Mouse (Mus musculus): ENCODE measurements around the gene Plcg2. TPM values are rescaled to one million over a fixed set of nuclear protein-coding genes. Genes with fewer than 3 reads are reported as not detected.

Gene Plcg2
- polyA plus RNA-seq, 1 experiment from 2014 or later: 7.2 TPM

DNA sequence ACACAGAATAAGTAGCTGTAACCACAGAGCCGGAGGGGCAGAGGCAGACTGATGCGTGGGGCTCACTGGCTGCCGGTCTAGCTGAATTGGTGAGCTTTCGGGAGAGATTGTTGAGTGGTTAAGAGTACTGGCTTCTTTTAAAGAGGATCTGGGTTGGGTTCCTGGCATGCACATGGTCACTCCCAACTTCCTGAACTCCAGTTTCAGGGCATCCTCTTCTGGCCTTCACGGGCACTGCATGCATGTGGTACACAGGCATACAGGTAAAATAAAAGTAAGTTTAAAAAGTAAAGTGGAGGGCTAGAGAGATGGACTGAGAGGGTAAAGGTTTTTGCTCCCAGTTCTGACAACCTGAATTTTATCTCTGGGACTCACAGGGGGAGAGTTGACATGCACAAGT lies 52.4 kb downstream of the Plcg2 start:
- Histone ChIP-seq H3K27me3 (replicated peaks) (no peaks in the 10 kb centered on the region), H3K27ac (replicated peaks) (no peak overlapping the region), H3K9me3 (no peaks in the 10 kb centered on the region), H3K4me3 (no peak overlapping the region), H3K36me3 (no peaks in the 10 kb centered on the region), H3K4me1 (peaks cover 4% of the 10 kb centered on the region; the same call in 1 of the 2 replicates), H3K9ac (no peak overlapping the region), H3K4me2 (no peak overlapping the region)
- no peak for ATAC-seq (ENCODE audit: extremely low read depth, insufficient number of reproducible peaks, low FRiP score, low TSS enrichment)
- 76% methylated on average over 5 of the region's 5 CpGs for WGBS

DNA sequence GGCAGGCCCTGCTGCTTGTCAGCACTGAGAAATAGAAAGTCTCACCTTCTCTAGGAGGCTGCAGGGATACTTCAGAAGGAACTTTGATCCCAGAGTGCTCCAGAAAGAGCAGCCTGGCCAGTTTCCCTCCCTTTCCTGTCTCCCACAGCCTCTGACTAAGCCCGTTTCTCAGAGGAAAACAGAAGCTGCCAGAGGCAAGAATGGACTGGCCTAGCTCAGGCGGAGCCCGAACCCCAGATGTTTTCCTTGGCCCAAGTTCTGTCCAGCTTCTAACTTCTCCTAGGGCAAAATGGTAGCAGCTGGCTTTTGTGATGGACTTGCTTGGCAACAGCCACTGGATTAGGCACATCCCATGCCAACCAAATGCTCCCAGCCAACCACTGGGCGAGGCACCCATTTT lies 62.9 kb downstream of the Plcg2 start:
- no peak overlapping the region for H3K4me3 ChIP-seq
- H3K4me1 ChIP-seq: peaks cover 11% of the 10 kb centered on the region
- no peaks in the 10 kb centered on the region for H3K36me3 ChIP-seq
- H3K4me2 ChIP-seq: no peak overlapping the region
- H3K27ac ChIP-seq (replicated peaks): no peak overlapping the region
- WGBS: 65% methylated on average over 4 of the region's 4 CpGs
- no peak for ATAC-seq (ENCODE audit: extremely low read depth, insufficient number of reproducible peaks, low FRiP score, low TSS enrichment)
- no peak overlapping the region for H3K9ac ChIP-seq
- H3K27me3 ChIP-seq (replicated peaks): peaks cover 27% of the 10 kb centered on the region
- H3K9me3 ChIP-seq: no peaks in the 10 kb centered on the region

DNA sequence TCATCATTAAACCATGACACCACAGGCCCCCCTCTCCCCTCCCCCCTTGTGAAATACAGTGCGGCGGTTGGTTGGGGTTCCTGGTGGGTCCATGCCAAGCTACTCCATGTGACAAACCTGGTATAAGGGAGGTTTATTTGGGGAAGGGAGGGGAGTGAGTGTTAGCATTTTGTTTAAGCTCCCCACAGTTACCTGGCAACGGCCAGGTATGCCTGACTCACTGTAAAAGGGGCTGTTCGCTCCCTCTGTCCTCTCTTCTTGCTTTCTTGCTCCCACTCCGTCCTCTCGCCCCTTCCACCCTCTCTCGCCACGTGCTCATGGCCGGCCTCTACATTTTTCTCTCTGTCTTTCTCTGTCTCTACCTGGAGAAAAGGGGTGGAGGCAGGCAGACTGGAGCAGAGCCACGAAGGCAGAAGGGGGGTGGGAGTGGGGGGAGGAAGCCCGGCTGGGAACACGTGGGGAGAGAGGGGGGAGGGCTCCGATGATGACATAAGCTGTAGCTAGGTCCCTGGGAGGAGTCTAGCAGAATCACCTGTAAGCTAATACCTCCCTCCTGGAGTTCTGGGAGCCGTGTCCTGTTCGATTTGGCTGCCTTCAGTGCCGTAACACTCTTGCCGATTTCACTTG lies 63.8 kb downstream of the Plcg2 start:
- 19% methylated on average over 17 of the region's 17 CpGs for WGBS
- Histone ChIP-seq H3K4me3 (peak overlapping the region; percentile 24), H3K27ac (replicated peaks) (no peak overlapping the region), H3K27me3 (replicated peaks) (peaks cover 27% of the 10 kb centered on the region), H3K9ac (peak overlapping the region; percentile 54; the same call in 1 of the 2 replicates), H3K4me2 (peak overlapping the region; percentile 61), H3K4me1 (peaks cover 11% of the 10 kb centered on the region), H3K9me3 (no peaks in the 10 kb centered on the region), H3K36me3 (no peaks in the 10 kb centered on the region)
- no peak for ATAC-seq (ENCODE audit: extremely low read depth, insufficient number of reproducible peaks, low FRiP score, low TSS enrichment)

- no peaks in the 10 kb centered on the region for H3K9me3 ChIP-seq
- WGBS: 28% methylated on average over 16 of the region's 16 CpGs
- peaks cover 27% of the 10 kb centered on the region for H3K27me3 ChIP-seq (replicated peaks)
- no peak for ATAC-seq (ENCODE audit: extremely low read depth, insufficient number of reproducible peaks, low FRiP score, low TSS enrichment)
- H3K4me3 ChIP-seq: peak overlapping the region; percentile 24
- H3K9ac ChIP-seq: no peak overlapping the region
- H3K27ac ChIP-seq (replicated peaks): no peak overlapping the region
- H3K36me3 ChIP-seq: no peaks in the 10 kb centered on the region
- H3K4me2 ChIP-seq: peak overlapping the region; percentile 61
- H3K4me1 ChIP-seq: peaks cover 11% of the 10 kb centered on the region
Measured at GRCm38 (mm10) chr8:117562445-117563014, 64.4 kb downstream of the Plcg2 start.

- H3K36me3 ChIP-seq: no peaks in the 10 kb centered on the region
- H3K9me3 ChIP-seq: no peaks in the 10 kb centered on the region
- 17% methylated on average over 5 of the region's 5 CpGs for WGBS
- no peak overlapping the region for H3K4me2 ChIP-seq
- H3K4me1 ChIP-seq: no peaks in the 10 kb centered on the region
- no peaks in the 10 kb centered on the region; the same call in 1 of the 2 replicates for H3K27me3 ChIP-seq (replicated peaks)
- ATAC-seq (ENCODE audit: extremely low read depth, insufficient number of reproducible peaks, low FRiP score, low TSS enrichment): no peak
- no peak overlapping the region for H3K9ac ChIP-seq
- H3K27ac ChIP-seq (replicated peaks): no peak overlapping the region
- H3K4me3 ChIP-seq: no peak overlapping the region
Measured at GRCm38 (mm10) chr8:117569409-117569808, 71.3 kb downstream of the Plcg2 start.

DNA sequence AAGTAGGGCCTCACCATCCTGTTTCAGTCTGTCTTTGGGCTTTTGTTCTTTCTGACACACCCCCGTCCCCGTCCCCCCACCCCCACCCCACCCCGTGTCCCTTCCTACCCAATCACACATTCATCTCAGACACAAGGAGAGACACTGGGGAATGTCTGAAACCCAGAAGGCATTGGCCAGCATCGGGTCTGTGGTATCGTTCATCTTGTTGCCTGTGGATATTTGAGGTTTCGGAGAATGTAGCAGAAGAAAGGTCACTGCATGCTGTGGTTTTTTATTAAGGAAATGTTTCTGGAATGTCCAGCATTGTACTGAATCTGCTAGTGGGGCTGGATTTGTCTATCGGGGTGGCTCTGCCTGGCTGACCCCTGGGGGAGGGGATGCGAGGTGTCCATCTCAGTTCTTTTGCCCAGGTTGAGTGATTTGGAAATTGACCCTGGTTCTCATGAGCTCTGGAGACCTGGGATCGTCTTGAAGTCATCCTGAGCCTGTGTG lies 78.2 kb downstream of the Plcg2 start:
- ATAC-seq (ENCODE audit: extremely low read depth, insufficient number of reproducible peaks, low FRiP score, low TSS enrichment): no peak
- Histone ChIP-seq H3K4me1 (no peaks in the 10 kb centered on the region), H3K27ac (replicated peaks) (no peak overlapping the region), H3K4me3 (no peak overlapping the region), H3K9ac (no peak overlapping the region), H3K36me3 (no peaks in the 10 kb centered on the region; the same call in 1 of the 2 replicates), H3K27me3 (replicated peaks) (no peaks in the 10 kb centered on the region), H3K9me3 (no peaks in the 10 kb centered on the region), H3K4me2 (no peak overlapping the region)
- 71% methylated on average over 9 of the region's 9 CpGs for WGBS

- Histone ChIP-seq H3K4me1 (no peaks in the 10 kb centered on the region), H3K27me3 (replicated peaks) (no peaks in the 10 kb centered on the region), H3K9ac (no peak overlapping the region), H3K4me3 (no peak overlapping the region), H3K9me3 (no peaks in the 10 kb centered on the region), H3K27ac (replicated peaks) (no peak overlapping the region), H3K4me2 (no peak overlapping the region), H3K36me3 (peaks cover 2% of the 10 kb centered on the region)
- no peak for ATAC-seq (ENCODE audit: extremely low read depth, insufficient number of reproducible peaks, low FRiP score, low TSS enrichment)
- 65% methylated on average over 6 of the region's 6 CpGs for WGBS
Measured at GRCm38 (mm10) chr8:117577059-117577458, 79.0 kb downstream of the Plcg2 start.

GRCm38 (mm10) chr8:117577883-117578282 lies 79.8 kb downstream of the Plcg2 start:
- Histone ChIP-seq H3K9ac (no peak overlapping the region), H3K4me2 (no peak overlapping the region), H3K4me1 (no peaks in the 10 kb centered on the region), H3K4me3 (no peak overlapping the region), H3K36me3 (peaks cover 10% of the 10 kb centered on the region), H3K27me3 (replicated peaks) (no peaks in the 10 kb centered on the region), H3K9me3 (peaks cover 6% of the 10 kb centered on the region), H3K27ac (replicated peaks) (no peak overlapping the region)
- 55% methylated on average over 10 of the region's 10 CpGs for WGBS
- no peak for ATAC-seq (ENCODE audit: extremely low read depth, insufficient number of reproducible peaks, low FRiP score, low TSS enrichment)

DNA sequence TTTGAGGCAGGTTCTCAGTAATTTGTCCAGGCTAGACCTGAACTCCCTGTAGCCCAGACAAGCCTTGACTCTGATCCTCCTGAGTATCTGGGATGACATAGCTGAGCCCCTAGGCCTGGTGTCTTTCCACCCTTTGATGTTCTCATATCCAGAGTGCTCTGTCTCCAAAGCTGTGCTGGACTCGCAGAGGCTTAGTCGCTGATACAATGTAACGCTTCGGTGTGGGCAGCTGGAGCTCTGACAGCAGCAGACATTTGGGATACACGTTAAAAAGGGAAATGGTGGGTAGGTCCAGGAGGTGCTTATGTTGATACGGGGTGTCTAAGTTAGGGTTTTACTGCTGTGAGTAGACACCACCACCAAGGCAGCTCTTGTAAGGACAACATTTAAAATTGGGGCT lies 80.8 kb downstream of the Plcg2 start:
- H3K4me3 ChIP-seq: no peak overlapping the region
- 83% methylated on average over 6 of the region's 6 CpGs for WGBS

DNA sequence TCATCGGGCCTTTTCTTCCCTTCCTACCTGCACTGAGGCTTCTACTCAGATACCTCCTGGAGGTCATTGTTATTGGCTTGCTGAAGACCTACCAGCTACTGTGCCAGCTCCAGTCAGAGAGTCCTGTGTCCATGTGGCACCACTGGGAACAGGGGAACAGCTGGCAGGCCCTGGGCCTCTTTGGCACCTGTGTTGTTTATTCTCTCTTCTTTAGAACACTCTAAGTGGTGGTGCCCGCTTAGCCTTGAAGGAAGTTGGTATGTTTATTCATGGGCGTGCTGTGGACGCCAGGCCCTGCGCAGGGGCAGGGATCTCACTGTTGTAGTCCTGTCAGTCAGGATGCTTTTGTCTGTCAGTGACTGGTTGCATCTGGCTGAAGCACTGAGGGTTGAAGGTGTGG lies 95.8 kb downstream of the Plcg2 start:
- no peak for ATAC-seq (ENCODE audit: extremely low read depth, insufficient number of reproducible peaks, low FRiP score, low TSS enrichment)
- Histone ChIP-seq H3K9ac (no peak overlapping the region), H3K27ac (replicated peaks) (no peak overlapping the region)

More for the DNA sequence above, 80.8 kb downstream of the Plcg2 start:
- Histone ChIP-seq H3K36me3 (peaks cover 11% of the 10 kb centered on the region), H3K27me3 (replicated peaks) (no peaks in the 10 kb centered on the region), H3K4me1 (no peaks in the 10 kb centered on the region), H3K9me3 (peaks cover 6% of the 10 kb centered on the region), H3K27ac (replicated peaks) (no peak overlapping the region), H3K4me2 (no peak overlapping the region), H3K9ac (no peak overlapping the region)
- ATAC-seq (ENCODE audit: extremely low read depth, insufficient number of reproducible peaks, low FRiP score, low TSS enrichment): no peak

GRCm38 (mm10) chr8:117595001-117595400 lies 96.9 kb downstream of the Plcg2 start:
- WGBS: 74% methylated on average over 2 of the region's 2 CpGs
- Histone ChIP-seq H3K27me3 (replicated peaks) (no peaks in the 10 kb centered on the region), H3K36me3 (peaks cover 18% of the 10 kb centered on the region), H3K9me3 (no peaks in the 10 kb centered on the region), H3K4me1 (0 out of 2 replicates have a peak, but pooled peaks cover 8% of the 10 kb centered on the region), H3K4me3 (no peak overlapping the region), H3K27ac (replicated peaks) (no peak overlapping the region), H3K4me2 (no peak overlapping the region), H3K9ac (no peak overlapping the region)
- no peak for ATAC-seq (ENCODE audit: extremely low read depth, insufficient number of reproducible peaks, low FRiP score, low TSS enrichment)

More for the DNA sequence above, 95.8 kb downstream of the Plcg2 start:
- Histone ChIP-seq H3K36me3 (peaks cover 18% of the 10 kb centered on the region), H3K4me2 (no peak overlapping the region), H3K27me3 (replicated peaks) (no peaks in the 10 kb centered on the region), H3K4me1 (0 out of 2 replicates have a peak, but pooled peaks cover 8% of the 10 kb centered on the region), H3K9me3 (no peaks in the 10 kb centered on the region), H3K4me3 (no peak overlapping the region)
- 82% methylated on average over 5 of the region's 5 CpGs for WGBS

DNA sequence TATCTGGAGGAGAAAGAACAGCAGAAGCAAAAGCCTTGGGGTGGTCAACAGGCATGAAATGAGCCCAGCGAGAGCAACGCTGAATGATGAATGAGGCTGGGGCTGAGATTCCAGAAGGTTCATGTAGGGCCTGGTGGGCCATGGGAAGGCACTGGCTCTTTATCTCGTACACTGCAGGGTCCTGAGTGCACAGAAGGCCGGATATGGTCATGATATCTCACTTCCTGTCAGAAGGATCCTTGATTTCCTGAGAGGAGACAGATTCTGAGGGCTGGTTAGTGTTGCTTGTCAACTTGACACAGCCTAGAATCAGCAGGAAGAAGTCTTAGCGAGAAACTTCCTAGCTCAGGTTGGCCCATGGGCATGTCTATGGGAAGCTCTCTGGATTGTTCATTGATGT lies 98.7 kb downstream of the Plcg2 start:
- Histone ChIP-seq H3K9me3 (no peaks in the 10 kb centered on the region), H3K4me2 (no peak overlapping the region), H3K36me3 (peaks cover 18% of the 10 kb centered on the region), H3K4me1 (0 out of 2 replicates have a peak, but pooled peaks cover 8% of the 10 kb centered on the region), H3K9ac (no peak overlapping the region), H3K4me3 (no peak overlapping the region), H3K27me3 (replicated peaks) (no peaks in the 10 kb centered on the region), H3K27ac (replicated peaks) (no peak overlapping the region)
- WGBS: 43% methylated on average over 5 of the region's 5 CpGs
- ATAC-seq (ENCODE audit: extremely low read depth, insufficient number of reproducible peaks, low FRiP score, low TSS enrichment): no peak
